Mouse (Mus musculus): ENCODE results near the gene Smurf2. TPM values are rescaled to one million over a fixed set of nuclear protein-coding genes. Genes with fewer than 3 reads are reported as not detected.
A peak's percentile ranks its signal among the peaks of the same experiment; 100 is the strongest.

The Smurf2 gene
- polyA plus RNA-seq, 1 experiment from 2014 or later: 20.0 TPM

GRCm38 (mm10) chr11:106959121-106959520 is 38.6 kb upstream of the Smurf2 start:
- H3K4me3 ChIP-seq (ENCODE audit: low read depth, low read length): no peak overlapping the region
- no peaks in the 10 kb centered on the region for H3K27me3 ChIP-seq (replicated peaks; ENCODE audit: insufficient read depth, low read length)
- ATAC-seq (no peak), DNase-seq (ENCODE audit: low spot score) (no peak)
- peaks cover 16% of the 10 kb centered on the region; the same call in 1 of the 2 replicates for H3K4me1 ChIP-seq (ENCODE audit: insufficient read depth, low read depth, low read length)
- H3K4me2 ChIP-seq (replicated peaks; ENCODE audit: low read depth, low read length): no peak overlapping the region
- 91% methylated on average over 5 of the region's 5 CpGs for WGBS
- no peaks in the 10 kb centered on the region for H3K9me3 ChIP-seq (ENCODE audit: low read length)
- no peaks in the 10 kb centered on the region for H3K36me3 ChIP-seq (ENCODE audit: insufficient read depth, low read length)
- H3K27ac ChIP-seq (ENCODE audit: low read length): no peak overlapping the region
- TF ChIP-seq EP300 (IDR thresholded peaks at IDR 0.05) (no peak), CTCF (IDR thresholded peaks at IDR 0.05) (no peak)
- H3K9ac ChIP-seq (replicated peaks; ENCODE audit: low read depth): no peak overlapping the region

GRCm38 (mm10) chr11:106958407-106959071 is 38.0 kb upstream of the Smurf2 start:
- H3K4me2 ChIP-seq (replicated peaks; ENCODE audit: low read depth, low read length): no peak overlapping the region
- ATAC-seq (no peak), DNase-seq (ENCODE audit: low spot score) (no peak)
- 83% methylated on average over 6 of the region's 6 CpGs for WGBS
- TF ChIP-seq CTCF (IDR thresholded peaks at IDR 0.05) (no peak), EP300 (IDR thresholded peaks at IDR 0.05) (no peak)
- no peaks in the 10 kb centered on the region for H3K27me3 ChIP-seq (replicated peaks; ENCODE audit: insufficient read depth, low read length)
- no peak overlapping the region for H3K9ac ChIP-seq (replicated peaks; ENCODE audit: low read depth)
- H3K4me1 ChIP-seq (ENCODE audit: insufficient read depth, low read depth, low read length): peaks cover 16% of the 10 kb centered on the region; the same call in 1 of the 2 replicates
- H3K27ac ChIP-seq (ENCODE audit: low read length): peak overlapping the region; percentile 85; the same call in 1 of the 2 replicates
- H3K36me3 ChIP-seq (ENCODE audit: insufficient read depth, low read length): no peaks in the 10 kb centered on the region
- H3K4me3 ChIP-seq (ENCODE audit: low read depth, low read length): no peak overlapping the region
- no peaks in the 10 kb centered on the region for H3K9me3 ChIP-seq (ENCODE audit: low read length)

- no peaks in the 10 kb centered on the region for H3K27me3 ChIP-seq (replicated peaks; ENCODE audit: insufficient read depth, low read length)
- 40% methylated on average over 12 of the region's 12 CpGs for WGBS
Observed at GRCm38 (mm10) chr11:106957271-106957980, 36.9 kb upstream of the Smurf2 start.

GRCm38 (mm10) chr11:106954566-106954965 is 34.1 kb upstream of the Smurf2 start:
- no peak overlapping the region for H3K9ac ChIP-seq (replicated peaks; ENCODE audit: low read depth)
- no peaks in the 10 kb centered on the region for H3K9me3 ChIP-seq (ENCODE audit: low read length)
- H3K27ac ChIP-seq (ENCODE audit: low read length): no peak overlapping the region
- no peak for ATAC-seq
- no peak for DNase-seq (ENCODE audit: low spot score)
- no peak overlapping the region for H3K4me3 ChIP-seq (ENCODE audit: low read depth, low read length)
- H3K36me3 ChIP-seq (ENCODE audit: insufficient read depth, low read length): no peaks in the 10 kb centered on the region
- 76% methylated on average over 8 of the region's 8 CpGs for WGBS
- H3K27me3 ChIP-seq (replicated peaks; ENCODE audit: insufficient read depth, low read length): no peaks in the 10 kb centered on the region
- no peak overlapping the region for H3K4me2 ChIP-seq (replicated peaks; ENCODE audit: low read depth, low read length)
- H3K4me1 ChIP-seq (ENCODE audit: insufficient read depth, low read depth, low read length): peaks cover 3% of the 10 kb centered on the region; the same call in 1 of the 2 replicates
- TF ChIP-seq EP300 (IDR thresholded peaks at IDR 0.05): no peak
- no peak for TF ChIP-seq CTCF (IDR thresholded peaks at IDR 0.05)

More at GRCm38 (mm10) chr11:106957271-106957980, 36.9 kb upstream of the Smurf2 start:
- peak; percentile 83 for DNase-seq (ENCODE audit: low spot score)
- Histone ChIP-seq H3K4me1 (ENCODE audit: insufficient read depth, low read depth, low read length) (peaks cover 15% of the 10 kb centered on the region; the same call in 1 of the 2 replicates), H3K4me3 (ENCODE audit: low read depth, low read length) (no peak overlapping the region), H3K36me3 (ENCODE audit: insufficient read depth, low read length) (no peaks in the 10 kb centered on the region), H3K9ac (replicated peaks; ENCODE audit: low read depth) (no peak overlapping the region), H3K4me2 (replicated peaks; ENCODE audit: low read depth, low read length) (0 out of 2 replicates have a peak overlapping the region, but pooled peaks have one; percentile 1), H3K9me3 (ENCODE audit: low read length) (no peaks in the 10 kb centered on the region), H3K27ac (ENCODE audit: low read length) (peak overlapping the region; percentile 85)
- peak; percentile 82 for ATAC-seq
- TF ChIP-seq CTCF (IDR thresholded peaks at IDR 0.05) (no peak), EP300 (IDR thresholded peaks at IDR 0.05) (peak; percentile 82)

- 62% methylated on average over 9 of the region's 9 CpGs for WGBS
- H3K9ac ChIP-seq (replicated peaks; ENCODE audit: low read depth): no peak overlapping the region
- ATAC-seq (no peak), DNase-seq (ENCODE audit: low spot score) (no peak)
- H3K27me3 ChIP-seq (replicated peaks; ENCODE audit: insufficient read depth, low read length): no peaks in the 10 kb centered on the region
- H3K4me1 ChIP-seq (ENCODE audit: insufficient read depth, low read depth, low read length): peaks cover 3% of the 10 kb centered on the region; the same call in 1 of the 2 replicates
- H3K27ac ChIP-seq (ENCODE audit: low read length): no peak overlapping the region
- no peak overlapping the region for H3K4me2 ChIP-seq (replicated peaks; ENCODE audit: low read depth, low read length)
- TF ChIP-seq EP300 (IDR thresholded peaks at IDR 0.05) (no peak), CTCF (IDR thresholded peaks at IDR 0.05) (no peak)
- H3K9me3 ChIP-seq (ENCODE audit: low read length): no peaks in the 10 kb centered on the region
- no peak overlapping the region for H3K4me3 ChIP-seq (ENCODE audit: low read depth, low read length)
- H3K36me3 ChIP-seq (ENCODE audit: insufficient read depth, low read length): no peaks in the 10 kb centered on the region
Observed at GRCm38 (mm10) chr11:106954116-106954515, 33.6 kb upstream of the Smurf2 start.

GRCm38 (mm10) chr11:106937306-106937705 is 16.8 kb upstream of the Smurf2 start:
- WGBS: 76% methylated on average over 5 of the region's 5 CpGs
- no peak for ATAC-seq
- Histone ChIP-seq H3K36me3 (ENCODE audit: insufficient read depth, low read length) (no peaks in the 10 kb centered on the region), H3K4me1 (ENCODE audit: insufficient read depth, low read depth, low read length) (no peaks in the 10 kb centered on the region), H3K27ac (ENCODE audit: low read length) (no peak overlapping the region), H3K4me3 (ENCODE audit: low read depth, low read length) (no peak overlapping the region), H3K4me2 (replicated peaks; ENCODE audit: low read depth, low read length) (no peak overlapping the region), H3K27me3 (replicated peaks; ENCODE audit: insufficient read depth, low read length) (no peaks in the 10 kb centered on the region), H3K9me3 (ENCODE audit: low read length) (no peaks in the 10 kb centered on the region), H3K9ac (replicated peaks; ENCODE audit: low read depth) (no peak overlapping the region)
- TF ChIP-seq CTCF (IDR thresholded peaks at IDR 0.05) (no peak), EP300 (IDR thresholded peaks at IDR 0.05) (no peak)
- no peak for DNase-seq (ENCODE audit: low spot score)

All from lung, postnatal 0 days (tissue).